Mouse (Mus musculus): ENCODE measurements around the gene Siae. TPM values are rescaled to one million over a fixed set of nuclear protein-coding genes. Genes with fewer than 3 reads are reported as not detected.

The Siae gene
- polyA plus RNA-seq (2015; fragmentation: Nextera tagmentation; extraction: Ambion mirVana): 16.6 and 20.5 TPM in 2 replicates

DNA sequence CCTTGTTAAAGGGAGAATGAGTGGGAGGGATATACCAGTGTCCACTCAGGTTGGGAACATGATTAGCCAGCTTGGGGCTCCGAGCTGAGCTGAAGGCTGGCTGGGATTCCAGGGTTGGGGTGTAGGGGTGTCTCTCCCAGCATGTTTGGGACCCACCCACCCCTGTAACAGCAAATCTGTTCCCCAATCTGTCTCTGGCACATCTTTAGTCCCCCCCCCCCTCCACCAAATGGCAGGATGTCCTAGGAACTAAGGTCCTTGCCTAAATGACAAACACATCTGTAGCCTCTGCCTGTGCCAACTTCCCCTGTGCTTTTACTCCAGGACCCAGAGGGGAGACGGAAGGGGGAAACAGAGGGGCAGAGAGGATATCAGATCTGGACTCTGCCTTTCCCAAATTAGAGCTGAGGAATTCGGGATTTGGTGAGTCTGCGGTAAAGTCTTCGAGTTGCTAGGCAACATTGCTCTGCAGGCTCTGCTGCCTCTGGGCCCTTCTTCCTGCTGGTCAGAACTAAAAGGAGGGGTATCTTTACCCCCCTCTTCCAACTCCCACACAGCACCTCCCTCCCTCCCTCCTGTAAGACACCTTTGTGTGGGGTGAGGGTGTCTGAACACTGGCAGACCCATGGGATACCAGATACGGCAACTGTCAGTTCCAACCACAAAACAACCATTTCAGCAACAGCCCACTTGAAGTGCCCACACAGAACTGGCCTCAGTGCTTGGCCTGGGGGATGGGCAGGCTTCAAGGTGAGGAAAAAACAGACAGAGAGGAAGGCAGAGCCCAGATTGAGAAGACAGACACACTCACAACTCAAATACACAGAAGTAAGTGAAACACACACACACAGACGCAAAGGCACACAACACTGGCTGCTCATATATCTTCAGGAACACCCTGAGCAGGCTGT, at the start of gene Siae:
TSS of gene Siae (plus strand) at position 861 of the 911 bp plus-strand sequence.
- H3K4me2 ChIP-seq (ENCODE audit: low read depth, low read length): no peak within 1 kb of the TSS
- H3K4me3 ChIP-seq (ENCODE audit: low read length): no peak within 1 kb of the TSS
- no peak within 1 kb of the TSS for H3K9ac ChIP-seq (ENCODE audit: low read depth, low read length)
- H3K4me1 ChIP-seq (ENCODE audit: control insufficient read depth, insufficient read depth, low read length): peaks cover 10% of the 10 kb centered on the region; the same call in 1 of the 2 replicates
- H3K9me3 ChIP-seq (ENCODE audit: control insufficient read depth, low read length): no peaks in the 10 kb centered on the region
- H3K36me3 ChIP-seq (ENCODE audit: control insufficient read depth, insufficient read depth, low read length): no peaks in the 10 kb centered on the region
- no peak for ATAC-seq
- WGBS: 33% methylated on average over 7 of the region's 7 CpGs
- H3K27ac ChIP-seq (ENCODE audit: low read length): no peak within 1 kb of the TSS
- peaks cover 30% of the 10 kb centered on the region for H3K27me3 ChIP-seq (replicated peaks; ENCODE audit: control insufficient read depth, insufficient read depth, low read length)

DNA sequence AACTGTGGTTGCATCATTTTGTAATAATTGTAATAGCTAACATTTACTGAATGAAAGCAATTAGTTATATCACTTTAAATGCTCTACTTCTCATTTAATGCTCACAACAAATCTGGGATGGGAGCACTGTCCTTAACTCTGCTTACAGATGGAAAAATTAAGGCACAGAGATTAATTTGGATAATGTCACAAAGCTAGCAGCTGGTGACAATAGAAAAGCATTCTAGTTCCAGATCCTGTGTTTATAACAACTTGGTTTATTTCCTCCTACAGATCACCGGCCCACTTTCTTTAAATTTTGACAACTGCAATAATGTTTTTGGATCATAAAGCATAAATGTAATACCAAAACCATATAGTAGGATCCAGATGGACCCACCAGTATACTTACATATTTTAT, 49.5 kb upstream of the Siae start:
- Histone ChIP-seq H3K4me3 (ENCODE audit: low read length) (no peak overlapping the region), H3K9me3 (ENCODE audit: control insufficient read depth, low read length) (no peaks in the 10 kb centered on the region), H3K9ac (ENCODE audit: low read depth, low read length) (no peak overlapping the region), H3K4me2 (ENCODE audit: low read depth, low read length) (no peak overlapping the region), H3K4me1 (ENCODE audit: control insufficient read depth, insufficient read depth, low read length) (no peaks in the 10 kb centered on the region), H3K27me3 (replicated peaks; ENCODE audit: control insufficient read depth, insufficient read depth, low read length) (no peaks in the 10 kb centered on the region), H3K27ac (ENCODE audit: low read length) (no peak overlapping the region), H3K36me3 (ENCODE audit: control insufficient read depth, insufficient read depth, low read length) (no peaks in the 10 kb centered on the region)
- no peak for ATAC-seq
- 76% methylated on average over 1 of the region's 1 CpGs for WGBS

DNA sequence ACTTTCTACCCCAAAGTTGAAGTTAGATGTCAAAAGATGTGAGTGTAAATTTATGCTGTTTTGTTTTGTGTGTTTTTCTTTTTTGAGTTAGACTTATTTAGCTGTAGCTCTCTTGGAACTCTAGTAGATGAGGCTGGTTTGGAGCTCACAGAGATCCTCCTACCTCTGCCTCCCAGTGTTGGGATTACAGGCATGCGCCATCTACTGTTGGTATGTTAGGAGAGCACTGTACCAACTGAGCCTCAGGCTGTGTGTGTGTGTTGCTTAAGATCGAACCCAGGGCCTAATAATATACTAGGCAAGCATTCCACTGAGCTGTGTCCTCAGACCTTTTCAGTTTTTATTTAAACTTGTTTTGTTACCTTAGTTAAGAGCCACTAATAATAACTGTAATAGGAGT, 43.4 kb upstream of the Siae start:
- no peak for ATAC-seq
- H3K27ac ChIP-seq (ENCODE audit: low read length): no peak overlapping the region
- H3K9ac ChIP-seq (ENCODE audit: low read depth, low read length): no peak overlapping the region
- H3K4me2 ChIP-seq (ENCODE audit: low read depth, low read length): no peak overlapping the region
- no peaks in the 10 kb centered on the region for H3K9me3 ChIP-seq (ENCODE audit: control insufficient read depth, low read length)
- H3K4me1 ChIP-seq (ENCODE audit: control insufficient read depth, insufficient read depth, low read length): no peaks in the 10 kb centered on the region
- H3K27me3 ChIP-seq (replicated peaks; ENCODE audit: control insufficient read depth, insufficient read depth, low read length): no peaks in the 10 kb centered on the region
- H3K4me3 ChIP-seq (ENCODE audit: low read length): no peak overlapping the region
- WGBS: 95% methylated on average over 2 of the region's 2 CpGs
- H3K36me3 ChIP-seq (ENCODE audit: control insufficient read depth, insufficient read depth, low read length): no peaks in the 10 kb centered on the region

DNA sequence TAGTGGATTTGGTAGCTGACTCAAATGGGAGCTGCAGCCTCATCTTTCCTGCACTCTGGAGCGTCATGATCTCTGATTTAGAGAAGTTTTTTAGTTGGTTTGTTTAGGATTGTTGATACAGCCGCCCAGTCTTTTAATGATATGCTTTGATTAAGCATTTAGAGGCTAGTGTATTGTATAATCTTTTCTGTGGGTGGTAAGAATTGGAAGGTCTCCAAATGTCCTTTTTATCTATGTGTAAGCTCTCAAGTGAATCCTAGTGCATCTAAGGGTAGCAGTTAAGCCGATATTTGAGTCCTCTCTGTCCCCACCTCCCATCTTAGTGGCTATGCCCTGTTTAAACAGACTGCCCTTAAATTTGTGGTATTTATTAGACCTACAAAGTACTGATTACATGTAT, 41.0 kb upstream of the Siae start:
- Histone ChIP-seq H3K4me2 (ENCODE audit: low read depth, low read length) (no peak overlapping the region), H3K27me3 (replicated peaks; ENCODE audit: control insufficient read depth, insufficient read depth, low read length) (no peaks in the 10 kb centered on the region), H3K36me3 (ENCODE audit: control insufficient read depth, insufficient read depth, low read length) (no peaks in the 10 kb centered on the region), H3K4me1 (ENCODE audit: control insufficient read depth, insufficient read depth, low read length) (no peaks in the 10 kb centered on the region), H3K9me3 (ENCODE audit: control insufficient read depth, low read length) (no peaks in the 10 kb centered on the region), H3K27ac (ENCODE audit: low read length) (no peak overlapping the region), H3K4me3 (ENCODE audit: low read length) (no peak overlapping the region), H3K9ac (ENCODE audit: low read depth, low read length) (no peak overlapping the region)
- ATAC-seq: no peak
- 67% methylated on average over 3 of the region's 3 CpGs for WGBS

DNA sequence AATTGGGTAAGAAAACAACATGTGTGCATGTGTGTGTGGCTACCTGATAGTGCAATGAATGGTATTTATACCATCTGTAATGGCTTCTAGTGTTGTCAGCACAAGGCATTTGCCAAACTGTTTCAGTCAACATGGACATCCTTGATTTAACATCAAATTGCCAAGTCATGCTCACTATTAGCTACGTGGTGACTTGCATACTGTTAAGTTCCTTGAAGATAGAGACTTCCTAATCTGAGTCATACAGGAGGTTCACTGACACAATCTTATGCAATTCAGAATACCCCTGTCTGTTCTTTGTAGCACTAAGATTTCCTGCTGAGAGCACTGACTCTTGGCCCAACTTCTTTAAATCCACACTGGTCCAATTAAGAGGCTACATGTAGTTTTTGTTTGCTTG, 38.0 kb upstream of the Siae start:
- 0 out of 2 replicates have a peak, but pooled peaks have one; percentile 44 for ATAC-seq
- H3K4me3 ChIP-seq (ENCODE audit: low read length): no peak overlapping the region

DNA sequence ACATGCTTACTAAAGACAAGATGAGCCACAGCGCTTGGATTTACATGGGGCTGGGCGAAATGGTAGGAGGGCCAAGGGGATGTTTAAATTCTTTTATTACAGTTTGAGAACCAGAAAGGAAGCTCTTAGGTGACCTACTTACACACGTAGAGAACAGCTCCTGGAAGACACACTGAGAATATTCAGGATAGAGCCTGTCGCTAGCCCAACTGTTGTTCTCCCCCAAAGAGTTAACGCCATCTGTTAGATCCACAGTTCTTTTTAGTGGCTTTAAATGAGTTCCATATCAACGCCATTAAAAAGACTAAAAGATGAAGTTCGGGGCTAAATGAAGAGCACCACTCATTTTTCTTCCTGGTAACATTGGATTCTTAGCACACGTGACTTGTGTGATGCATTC, 36.5 kb upstream of the Siae start:
- no peak for ATAC-seq
- H3K4me2 ChIP-seq (ENCODE audit: low read depth, low read length): no peak overlapping the region
- H3K9me3 ChIP-seq (ENCODE audit: control insufficient read depth, low read length): no peaks in the 10 kb centered on the region
- WGBS: 90% methylated on average over 8 of the region's 8 CpGs
- no peak overlapping the region for H3K9ac ChIP-seq (ENCODE audit: low read depth, low read length)
- H3K4me3 ChIP-seq (ENCODE audit: low read length): no peak overlapping the region
- no peak overlapping the region for H3K27ac ChIP-seq (ENCODE audit: low read length)
- H3K4me1 ChIP-seq (ENCODE audit: control insufficient read depth, insufficient read depth, low read length): no peaks in the 10 kb centered on the region
- H3K27me3 ChIP-seq (replicated peaks; ENCODE audit: control insufficient read depth, insufficient read depth, low read length): no peaks in the 10 kb centered on the region
- H3K36me3 ChIP-seq (ENCODE audit: control insufficient read depth, insufficient read depth, low read length): 0 out of 2 replicates have a peak, but pooled peaks cover 2% of the 10 kb centered on the region

More for the DNA sequence above, 38.0 kb upstream of the Siae start:
- no peaks in the 10 kb centered on the region for H3K4me1 ChIP-seq (ENCODE audit: control insufficient read depth, insufficient read depth, low read length)
- H3K36me3 ChIP-seq (ENCODE audit: control insufficient read depth, insufficient read depth, low read length): no peaks in the 10 kb centered on the region
- WGBS: 78% methylated on average over 1 of the region's 1 CpGs
- H3K4me2 ChIP-seq (ENCODE audit: low read depth, low read length): no peak overlapping the region
- no peaks in the 10 kb centered on the region for H3K27me3 ChIP-seq (replicated peaks; ENCODE audit: control insufficient read depth, insufficient read depth, low read length)
- H3K27ac ChIP-seq (ENCODE audit: low read length): no peak overlapping the region
- H3K9ac ChIP-seq (ENCODE audit: low read depth, low read length): no peak overlapping the region
- no peaks in the 10 kb centered on the region for H3K9me3 ChIP-seq (ENCODE audit: control insufficient read depth, low read length)

DNA sequence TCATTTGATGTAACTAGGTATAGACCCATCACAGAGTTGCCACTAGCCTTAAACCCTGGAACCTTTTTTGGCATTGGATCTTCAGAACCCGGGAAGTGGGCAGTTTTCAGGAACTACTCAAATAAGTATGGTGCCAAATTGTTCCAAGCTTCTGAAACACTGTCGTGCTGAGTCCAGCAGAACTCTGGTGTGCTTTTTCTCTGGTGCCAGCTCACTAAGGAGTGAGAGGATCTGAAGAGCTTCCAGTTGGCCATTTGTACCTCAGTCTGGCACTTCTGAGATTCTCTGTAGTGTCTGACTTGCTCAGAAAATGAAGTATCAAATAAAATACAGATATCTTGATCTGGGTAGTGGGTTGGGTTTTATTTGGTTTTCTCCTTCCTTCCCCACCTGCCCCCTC, 35.5 kb upstream of the Siae start:
- H3K4me2 ChIP-seq (ENCODE audit: low read depth, low read length): no peak overlapping the region
- 85% methylated on average over 2 of the region's 2 CpGs for WGBS
- no peak overlapping the region for H3K27ac ChIP-seq (ENCODE audit: low read length)
- H3K4me1 ChIP-seq (ENCODE audit: control insufficient read depth, insufficient read depth, low read length): no peaks in the 10 kb centered on the region
- ATAC-seq: no peak
- H3K27me3 ChIP-seq (replicated peaks; ENCODE audit: control insufficient read depth, insufficient read depth, low read length): no peaks in the 10 kb centered on the region
- H3K4me3 ChIP-seq (ENCODE audit: low read length): no peak overlapping the region
- H3K9ac ChIP-seq (ENCODE audit: low read depth, low read length): no peak overlapping the region
- 0 out of 2 replicates have a peak, but pooled peaks cover 2% of the 10 kb centered on the region for H3K36me3 ChIP-seq (ENCODE audit: control insufficient read depth, insufficient read depth, low read length)
- H3K9me3 ChIP-seq (ENCODE audit: control insufficient read depth, low read length): no peaks in the 10 kb centered on the region

DNA sequence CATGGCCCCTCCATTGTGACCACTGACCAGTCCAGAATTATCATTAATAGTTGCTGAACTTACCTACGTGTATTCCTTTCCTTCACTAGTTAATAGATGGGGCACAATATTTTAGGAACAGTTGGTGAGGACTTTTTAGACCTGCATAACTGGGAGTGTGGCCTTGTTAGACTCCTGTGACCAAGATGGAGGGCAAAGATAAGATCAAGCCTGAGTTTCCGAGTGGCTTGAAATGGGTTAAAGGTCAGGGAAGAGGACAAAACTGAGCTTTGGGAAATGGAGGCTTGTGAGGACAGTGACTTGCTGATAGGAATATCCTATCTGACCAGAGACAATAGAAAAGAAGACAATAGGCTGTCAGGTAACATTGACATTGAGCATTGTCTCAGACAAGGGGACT, 30.0 kb upstream of the Siae start:
- H3K9ac ChIP-seq (ENCODE audit: low read depth, low read length): no peak overlapping the region
- H3K36me3 ChIP-seq (ENCODE audit: control insufficient read depth, insufficient read depth, low read length): 0 out of 2 replicates have a peak, but pooled peaks cover 2% of the 10 kb centered on the region
- 88% methylated on average over 2 of the region's 2 CpGs for WGBS
- no peak overlapping the region for H3K4me2 ChIP-seq (ENCODE audit: low read depth, low read length)
- H3K9me3 ChIP-seq (ENCODE audit: control insufficient read depth, low read length): no peaks in the 10 kb centered on the region
- H3K4me1 ChIP-seq (ENCODE audit: control insufficient read depth, insufficient read depth, low read length): peaks cover 13% of the 10 kb centered on the region; the same call in 1 of the 2 replicates
- ATAC-seq: no peak
- H3K27me3 ChIP-seq (replicated peaks; ENCODE audit: control insufficient read depth, insufficient read depth, low read length): peaks cover 29% of the 10 kb centered on the region
- H3K4me3 ChIP-seq (ENCODE audit: low read length): no peak overlapping the region
- H3K27ac ChIP-seq (ENCODE audit: low read length): no peak overlapping the region

DNA sequence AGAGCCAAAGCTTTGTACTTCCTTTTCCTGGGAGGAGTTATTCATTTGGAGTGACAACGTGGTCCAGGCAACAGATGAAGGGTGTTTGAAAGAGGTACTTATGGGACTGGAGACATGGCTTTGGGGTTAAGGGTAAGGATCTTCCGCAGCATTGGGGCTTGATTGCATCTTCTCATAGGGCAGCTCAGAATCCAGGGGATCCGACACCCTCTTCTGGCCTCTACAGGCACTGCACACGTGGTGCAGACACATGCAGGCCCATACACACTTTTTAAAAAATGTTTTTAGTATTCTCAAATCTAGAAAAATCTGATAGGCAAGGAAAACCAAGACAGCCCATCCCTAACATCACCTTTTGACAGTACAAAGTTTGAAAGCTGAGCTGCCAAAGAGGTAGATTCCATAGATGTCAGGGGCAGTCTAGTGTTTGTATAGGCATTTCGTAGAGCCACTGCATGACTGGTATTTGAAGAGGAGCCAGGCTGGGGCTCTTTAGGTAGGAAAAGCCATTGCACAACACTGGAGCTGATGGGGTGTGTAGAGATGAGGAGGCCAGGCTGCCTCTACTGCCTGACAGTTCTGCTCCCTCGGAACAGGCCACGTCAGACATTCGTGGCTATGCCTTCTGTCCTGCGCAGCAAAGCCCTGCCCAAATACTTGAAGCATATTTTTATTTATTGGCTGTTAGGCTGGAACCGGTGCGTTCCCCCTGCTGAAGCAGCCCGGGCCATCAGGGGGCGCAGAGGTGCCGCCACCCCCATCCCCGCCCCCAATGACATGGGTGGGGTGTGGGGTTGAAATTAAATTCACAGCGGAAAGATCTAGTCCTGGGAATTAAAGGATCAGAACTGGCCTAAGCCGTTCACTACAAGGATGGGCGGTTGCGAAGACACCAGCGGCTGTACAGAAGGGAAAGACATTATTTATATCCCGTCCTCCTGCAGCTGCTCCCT, 28.8 kb upstream of the Siae start:
- H3K27me3 ChIP-seq (replicated peaks; ENCODE audit: control insufficient read depth, insufficient read depth, low read length): peaks cover 29% of the 10 kb centered on the region
- H3K4me1 ChIP-seq (ENCODE audit: control insufficient read depth, insufficient read depth, low read length): peaks cover 22% of the 10 kb centered on the region; the same call in 1 of the 2 replicates
- 30% methylated on average over 21 of the region's 21 CpGs for WGBS
- H3K4me3 ChIP-seq (ENCODE audit: low read length): peak overlapping the region; percentile 26
- no peak overlapping the region for H3K27ac ChIP-seq (ENCODE audit: low read length)
- no peak for ATAC-seq
- H3K36me3 ChIP-seq (ENCODE audit: control insufficient read depth, insufficient read depth, low read length): 0 out of 2 replicates have a peak, but pooled peaks cover 2% of the 10 kb centered on the region
- H3K9me3 ChIP-seq (ENCODE audit: control insufficient read depth, low read length): no peaks in the 10 kb centered on the region
- H3K4me2 ChIP-seq (ENCODE audit: low read depth, low read length): peak overlapping the region; percentile 34; the same call in 1 of the 2 replicates
- no peak overlapping the region for H3K9ac ChIP-seq (ENCODE audit: low read depth, low read length)
